Comparison of ENCODE assay signal across 8 mouse cellular contexts in the genomic region with DNA sequence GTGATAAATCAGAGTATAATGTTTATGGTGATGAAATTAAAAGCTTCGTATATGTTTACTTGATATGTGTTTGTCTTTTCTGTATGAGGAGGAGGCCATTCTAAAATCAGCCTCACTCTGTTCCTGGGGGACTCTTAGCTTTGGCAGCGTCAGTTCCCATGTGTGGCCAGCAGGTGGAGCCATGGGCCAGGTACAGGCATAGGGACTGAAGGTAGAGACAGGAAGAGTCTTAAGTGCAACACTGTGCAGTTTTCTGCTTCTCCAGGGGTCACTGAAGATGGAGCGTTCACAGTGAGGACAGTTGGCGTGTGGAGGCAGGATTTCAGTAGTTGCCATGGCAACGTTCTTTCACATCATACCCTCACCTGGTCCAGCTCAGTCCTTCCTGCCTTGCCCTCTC. TPM values are rescaled to one million over a fixed set of nuclear protein-coding genes. Genes with fewer than 3 reads are reported as not detected.
DNase-seq lines count a peak whose midpoint lies in the region; ATAC-seq and TF ChIP-seq lines count a peak whose summit lies in the region.

No protein-coding gene starts in this region.

- TF ChIP-seq CTCF in liver, adult 2 months (IDR thresholded peaks at IDR 0.05; ENCODE audit: low read depth, low read length) = peak; percentile 99

- no peaks in the 10 kb centered on the region for H3K27me3 ChIP-seq in kidney, embryonic 15.5 days
- no peaks in the 10 kb centered on the region for H3K27me3 ChIP-seq in liver, adult 2 months (ENCODE audit: control insufficient read depth, insufficient read depth, low read length)

- H3K9me3 ChIP-seq in kidney, embryonic 15.5 days (replicated peaks) = no peaks in the 10 kb centered on the region

- no peaks in the 10 kb centered on the region for H3K79me2 ChIP-seq in liver, adult 2 months (ENCODE audit: control insufficient read depth, insufficient read depth, low read length)

- H3K4me2 ChIP-seq in kidney, embryonic 15.5 days = no peak overlapping the region

- 10% methylated on average over 5 of the region's 5 CpGs for WGBS in kidney, embryonic 15.5 days
- 23% methylated on average over 5 of the region's 5 CpGs for WGBS in liver, adult 2 months

- peak; percentile 84 for DNase-seq in 3T3-L1 (ENCODE audit: low read depth, low spot score)
- peak; percentile 76 to 80 for DNase-seq in adrenal gland, adult 18-20 months (ENCODE audit: low spot score in 2 of 2)
- DNase-seq in embryo, embryonic 9.5 days (ENCODE audit: extremely low spot score) = peak; percentile 72
- DNase-seq in gastrocnemius, postnatal 4 days (ENCODE audit: low spot score in 2 of 2) = peak; percentile 45 to 67
- DNase-seq in liver, adult 2 months (ENCODE audit: extremely low read depth, low read depth, low spot score) = peak; percentile 50
- peak; percentile 65 to 66 for DNase-seq in spleen, postnatal 36 days (ENCODE audit: low spot score in 2 of 2)

- H3K27ac ChIP-seq in kidney, embryonic 15.5 days = no peak overlapping the region
- no peak overlapping the region for H3K27ac ChIP-seq in liver, adult 2 months (replicated peaks; ENCODE audit: insufficient read depth, low read depth, low read length)

- H3K4me3 ChIP-seq in kidney, embryonic 15.5 days (replicated peaks) = no peak overlapping the region
- H3K4me3 ChIP-seq in liver, adult 2 months (ENCODE audit: insufficient read depth, low read depth, low read length) = no peak overlapping the region

- no peak overlapping the region for H3K9ac ChIP-seq in kidney, embryonic 15.5 days
- H3K9ac ChIP-seq in liver, adult 2 months (ENCODE audit: low read depth, low read length) = no peak overlapping the region

- no peak for TF ChIP-seq POLR2A in liver, adult 2 months (IDR thresholded peaks at IDR 0.05; ENCODE audit: extremely low read depth, insufficient read depth, low read length)

- H3K4me1 ChIP-seq in kidney, embryonic 15.5 days = no peaks in the 10 kb centered on the region
- peaks cover 13% of the 10 kb centered on the region; the same call in 1 of the 2 replicates for H3K4me1 ChIP-seq in liver, adult 2 months (ENCODE audit: control insufficient read depth, insufficient read depth, low read length)

- ATAC-seq in kidney, embryonic 15.5 days (replicated peaks; ENCODE audit: low FRiP score) = peak; percentile 22; the same call in 1 of the 2 replicates
- ATAC-seq in monocyte, adult 5-6 weeks (replicated peaks; ENCODE audit: insufficient number of reproducible peaks, low FRiP score, low TSS enrichment, poor library complexity, severe bottlenecking) = peak; percentile 83

- H3K36me3 ChIP-seq in kidney, embryonic 15.5 days = no peaks in the 10 kb centered on the region
- H3K36me3 ChIP-seq in liver, adult 2 months (ENCODE audit: control insufficient read depth, insufficient read depth, low read length) = peaks cover 2% of the 10 kb centered on the region; the same call in 1 of the 2 replicates

RNA-seq across cellular contexts. Expression of a gene that starts 20.1 kb away (rescaled TPM):
- 10 to 100 TPM; 22.9 to 33.6 TPM for total RNA-seq in adrenal gland, adult 18-20 months (2021)
- total RNA-seq in gastrocnemius, postnatal 4 days (2021) = 1 to 10 TPM; 3.2 to 3.3 TPM
- 7.9 and 9.1 TPM in 2 replicates for polyA plus RNA-seq in kidney, embryonic 15.5 days (2015; fragmentation: Nextera tagmentation; extraction: Ambion mirVana)
- total RNA-seq in liver, adult 2 months (2014; rRNA removed) = 10.0 and 10.3 TPM in 2 replicates
- polyA plus RNA-seq in liver, adult 2 months (2012; rRNA removed) = 28.0 and 39.8 TPM in 2 replicates
- total RNA-seq in monocyte, adult 5-6 weeks (2017) = not detected in 3 replicates

RNA-seq across cellular contexts. Expression of a gene that starts 24.5 kb away (rescaled TPM):
- 10 to 100 TPM; 79.8 to 86.4 TPM for total RNA-seq in adrenal gland, adult 18-20 months (2021)
- total RNA-seq in gastrocnemius, postnatal 4 days (2021) = 10 to 100 TPM; 89.7 to 91.0 TPM
- polyA plus RNA-seq in kidney, embryonic 15.5 days (2015; fragmentation: Nextera tagmentation; extraction: Ambion mirVana) = 24.1 and 25.8 TPM in 2 replicates
- 39.4 and 42.1 TPM in 2 replicates for total RNA-seq in liver, adult 2 months (2014; rRNA removed)
- polyA plus RNA-seq in liver, adult 2 months (2012; rRNA removed) = 17.2 and 23.3 TPM in 2 replicates
- 94.2 to 198 TPM (median 109 TPM) in 3 replicates for total RNA-seq in monocyte, adult 5-6 weeks (2017)
